Mouse (Mus musculus) adrenal gland, postnatal 36 days (tissue): Measurements from ENCODE around the gene Gm44805. TPM values are rescaled to one million over a fixed set of nuclear protein-coding genes. Genes with fewer than 3 reads are reported as not detected.

ENCODE experiments used
- DNase-seq, 2 experiments: peaks; one replicate each; pipeline ENCODE4 v3.0.0; 2021; ENCODE audit warnings: mixed read lengths in 1 of 2
- total RNA-seq, 2 experiments: library from RNA; stranded (reverse); gene quantifications; 2 replicates each; pipeline ENCODE4 v1.2.3; 2021

The Gm44805 gene
- total RNA-seq, 2 experiments from 2014 or later: 0.40 TPM; not detected in 1

DNA sequence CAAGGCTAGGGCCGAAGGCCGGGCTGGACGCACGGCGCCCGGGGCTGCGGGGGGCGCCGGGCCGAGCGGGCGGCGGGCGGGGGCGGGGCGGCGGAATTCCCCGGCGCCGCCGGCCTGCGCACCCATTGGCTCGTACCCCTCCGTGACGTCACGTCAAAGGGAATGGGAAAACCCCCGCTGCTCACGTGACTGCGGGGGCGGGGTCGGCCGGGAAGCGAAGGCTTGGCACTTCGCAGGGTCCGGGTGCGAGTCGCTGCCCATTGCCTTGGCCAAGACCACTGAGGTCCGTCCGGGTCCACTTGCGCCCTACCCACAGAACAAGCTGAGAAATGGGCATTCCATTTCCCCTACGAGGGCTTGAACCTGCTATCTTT, 51.9 kb downstream of the Gm44805 start, which contains the start of gene Relb:
Relb (minus strand) TSS at position 78 of the 374 bp plus-strand sequence.
- peak; percentile 96 to 97 for DNase-seq

DNA sequence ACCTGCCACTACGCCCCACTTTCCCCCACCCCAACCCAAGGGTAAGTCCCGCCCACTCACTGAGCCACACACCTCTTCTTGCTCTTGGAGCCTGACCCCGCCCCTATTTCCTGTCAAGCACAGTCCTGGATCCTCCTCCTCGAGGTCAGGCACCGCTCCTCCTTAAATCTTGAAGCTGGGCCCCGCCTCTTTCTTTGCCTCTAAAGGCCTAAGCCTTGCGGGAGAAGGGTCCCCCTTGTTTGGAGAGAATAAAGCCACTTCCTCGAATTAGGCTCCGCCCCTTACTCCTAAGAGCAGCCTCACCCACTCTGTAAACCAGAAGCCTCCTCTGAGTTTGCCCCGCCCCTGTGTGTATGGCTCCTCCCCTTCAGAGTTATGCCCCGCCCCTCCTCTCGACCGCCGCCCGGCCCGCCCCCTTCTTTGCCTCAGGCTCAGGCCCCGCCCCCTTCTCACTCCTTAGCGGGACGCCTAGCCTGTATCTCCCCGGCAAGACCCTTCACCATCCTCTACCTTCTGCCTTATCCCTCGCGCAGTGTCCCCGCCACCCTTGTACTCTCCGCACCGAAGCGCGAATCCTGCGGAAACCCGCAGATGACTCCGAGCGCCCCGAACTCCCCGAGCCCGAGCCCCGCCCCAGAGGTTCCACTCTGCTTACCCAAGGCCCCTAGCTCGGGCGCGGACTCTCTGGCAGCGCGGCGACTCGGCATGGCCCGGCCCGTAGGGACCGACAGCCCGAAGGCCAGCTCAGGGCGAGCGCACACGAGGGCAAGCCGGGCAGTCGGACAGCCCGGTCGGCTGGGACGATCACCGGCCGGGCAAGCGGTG, 52.5 kb downstream of the Gm44805 start:
- DNase-seq: peak; percentile 95 to 97

GRCm38 (mm10) chr7:19628192-19628535, 53.1 kb downstream of the Gm44805 start:
- no peak for DNase-seq

- no peak for DNase-seq
Observed at GRCm38 (mm10) chr7:19627721-19628120, 53.5 kb downstream of the Gm44805 start.

GRCm38 (mm10) chr7:19623433-19623832, 57.8 kb downstream of the Gm44805 start:
- no peak for DNase-seq

- DNase-seq: no peak
Observed at GRCm38 (mm10) chr7:19622241-19622640, 59.0 kb downstream of the Gm44805 start.

Other genes starting within 250 kb of the Gm44805 start
- gene Mark4, start 222.6 kb downstream of the Gm44805 start, total RNA-seq: 10 to 100 TPM; 46.5 to 50.3 TPM
- gene Exoc3l2, start 218.1 kb downstream of the Gm44805 start, total RNA-seq: 10 to 100 TPM; 41.1 to 49.6 TPM
- 10 to 100 TPM in 1 of 2 experiments, 1 to 10 TPM in 1; 8.7 to 12.1 TPM for gene Bloc1s3, start 173.1 kb downstream of the Gm44805 start, total RNA-seq
- gene Trappc6a, start 173.0 kb downstream of the Gm44805 start, total RNA-seq: 10 to 100 TPM; 73.1 to 91.1 TPM
- under 1 TPM in 1 of 2 experiments, not detected in 1; 0.17 TPM for gene Nkpd1, start 163.6 kb downstream of the Gm44805 start, total RNA-seq
- gene Ppp1r37, start 118.3 kb downstream of the Gm44805 start, total RNA-seq: 10 to 100 TPM; 65.5 to 70.2 TPM
- gene Zfp296, start 104.1 kb downstream of the Gm44805 start, total RNA-seq: under 1 TPM; 0.33 to 0.36 TPM
- 10 to 100 TPM; 71.8 to 90.6 TPM for gene Gemin7, start 103.8 kb downstream of the Gm44805 start, total RNA-seq
- gene Clasrp, start 76.9 kb downstream of the Gm44805 start, total RNA-seq: 10 to 100 TPM; 28.1 to 39.7 TPM
- gene Relb, start 52.0 kb downstream of the Gm44805 start, total RNA-seq: 10 to 100 TPM; 33.6 to 34.7 TPM
- 100 to 1,000 TPM; 175 to 178 TPM for gene Clptm1, start 16.4 kb downstream of the Gm44805 start, total RNA-seq
- 1 to 10 TPM in 1 of 2 experiments, not detected in 1; 1.9 TPM for gene Apoc2, start 3.5 kb downstream of the Gm44805 start, total RNA-seq
- 100 to 1,000 TPM in 1 of 2 experiments, 10 to 100 TPM in 1; 42.0 to 110 TPM for gene Apoc4, start 56 bp upstream of the Gm44805 start, total RNA-seq
- gene Apoc1, start 11.2 kb upstream of the Gm44805 start, total RNA-seq: 1,000 to 10,000 TPM in 1 of 2 experiments, 100 to 1,000 TPM in 1; 185 to 1,007 TPM
- 1,000 to 10,000 TPM in 1 of 2 experiments, 100 to 1,000 TPM in 1; 927 to 1,142 TPM for gene Apoe, start 17.8 kb upstream of the Gm44805 start, total RNA-seq
- 100 to 1,000 TPM; 124 to 135 TPM for gene Tomm40, start 34.0 kb upstream of the Gm44805 start, total RNA-seq
- gene Nectin2, start 69.1 kb upstream of the Gm44805 start, total RNA-seq: 100 to 1,000 TPM in 1 of 2 experiments, 10 to 100 TPM in 1; 70.0 to 115 TPM
- gene Bcam, start 89.6 kb upstream of the Gm44805 start, total RNA-seq: 10 to 100 TPM; 43.5 to 53.8 TPM
- gene Cblc, start 115.4 kb upstream of the Gm44805 start, total RNA-seq: not detected
- gene Bcl3, start 141.3 kb upstream of the Gm44805 start, total RNA-seq: 10 to 100 TPM; 19.5 to 51.0 TPM
- under 1 TPM in 1 of 2 experiments, not detected in 1; 0.83 TPM for gene Gm19345, start 170.6 kb upstream of the Gm44805 start, total RNA-seq
- gene Ceacam16, start 179.9 kb upstream of the Gm44805 start, total RNA-seq: not detected
- not detected for gene Ceacam19, start 206.5 kb upstream of the Gm44805 start, total RNA-seq
- gene Pvr, start 239.7 kb upstream of the Gm44805 start, total RNA-seq: 10 to 100 TPM; 28.8 to 33.7 TPM